Comparison of ENCODE assay signal across 9 mouse cellular contexts in the genomic region with DNA sequence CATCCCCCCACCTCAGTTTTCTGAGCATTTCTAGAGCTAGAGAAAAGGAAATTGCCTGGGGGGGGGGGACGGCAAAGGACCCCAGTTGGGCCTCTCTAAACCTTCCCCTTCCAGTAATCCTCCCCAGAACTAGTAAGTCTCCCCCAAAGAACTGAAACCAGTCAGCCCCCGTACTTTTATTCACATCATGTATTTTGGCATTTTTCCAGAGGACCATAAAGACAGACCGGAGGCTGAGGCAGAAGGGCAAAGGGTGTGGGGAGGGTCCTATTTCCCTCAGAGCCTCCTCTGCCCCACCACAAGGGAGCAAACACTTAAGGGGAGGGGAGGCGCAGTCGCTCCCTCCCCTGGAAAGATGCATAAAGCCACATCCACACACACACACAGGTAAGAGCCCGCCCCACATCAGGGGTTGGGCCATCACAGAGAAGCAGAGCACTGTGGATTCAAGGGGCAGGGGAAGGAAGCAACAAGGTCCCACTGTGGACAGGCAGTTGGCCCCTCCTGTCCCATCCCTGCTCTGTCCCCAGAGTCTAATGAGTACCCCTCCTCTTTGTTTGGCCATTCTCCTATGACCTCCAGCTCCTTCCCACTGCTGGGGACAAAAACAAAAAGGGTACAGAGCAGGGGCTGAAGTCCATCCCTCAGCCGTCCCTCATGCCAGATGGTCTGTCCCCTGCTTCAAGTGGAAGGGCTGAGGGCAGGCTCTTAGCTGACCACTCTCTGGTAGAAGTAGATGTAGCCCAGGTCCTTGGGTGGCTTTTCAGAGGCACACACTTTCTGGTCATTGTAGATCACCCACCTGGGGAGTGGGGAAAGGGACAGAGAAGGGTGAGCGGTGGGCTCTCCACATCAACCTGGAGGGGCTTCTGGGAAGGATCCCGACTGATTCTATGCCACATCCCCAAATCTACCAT. TPM values are rescaled to one million over a fixed set of nuclear protein-coding genes. Genes with fewer than 3 reads are reported as not detected.
DNase-seq lines count a peak whose midpoint lies in the region; ATAC-seq lines count a peak whose summit lies in the region.
"Had no signal": no experiment of that assay in that cellular context is flagged by ENCODE, and none has a peak within 500 bp of the region (broad histone marks: within the 10 kb centered on the region; RNA-seq: fewer than 3 reads in every experiment).

No protein-coding gene starts in this region.

- peak overlapping the region; percentile 31; the same call in 1 of the 2 replicates for H3K27ac ChIP-seq in kidney, embryonic 14.5 days (ENCODE audit: low read depth, low read length)
- 0 out of 2 replicates have a peak overlapping the region, but pooled peaks have one; percentile 5 for H3K27ac ChIP-seq in hindbrain, embryonic 16.5 days (ENCODE audit: low read depth, low read length)
- H3K27ac ChIP-seq in midbrain, embryonic 13.5 days = peak overlapping the region; percentile 30; the same call in 1 of the 2 replicates

- H3K27me3 ChIP-seq in kidney, embryonic 14.5 days (ENCODE audit: control insufficient read depth, insufficient read depth, low read length) = no peaks in the 10 kb centered on the region
- H3K27me3 ChIP-seq in hindbrain, embryonic 16.5 days (replicated peaks; ENCODE audit: control insufficient read depth, insufficient read depth, low read length) = no peaks in the 10 kb centered on the region
- H3K27me3 ChIP-seq in midbrain, embryonic 13.5 days = no peaks in the 10 kb centered on the region

- peaks cover 15% of the 10 kb centered on the region; the same call in 1 of the 2 replicates for H3K4me1 ChIP-seq in kidney, embryonic 14.5 days (ENCODE audit: control insufficient read depth, insufficient read depth, low read length)
- H3K4me1 ChIP-seq in hindbrain, embryonic 16.5 days (ENCODE audit: control insufficient read depth, insufficient read depth, low read depth, low read length) = peaks cover 19% of the 10 kb centered on the region
- H3K4me1 ChIP-seq in midbrain, embryonic 13.5 days (replicated peaks) = peaks cover 36% of the 10 kb centered on the region

- H3K9me3 ChIP-seq in kidney, embryonic 14.5 days (ENCODE audit: control insufficient read depth, low read length) = no peaks in the 10 kb centered on the region
- no peaks in the 10 kb centered on the region for H3K9me3 ChIP-seq in hindbrain, embryonic 16.5 days (ENCODE audit: control insufficient read depth, low read length)
- H3K9me3 ChIP-seq in midbrain, embryonic 13.5 days = no peaks in the 10 kb centered on the region

- 66% methylated on average over 9 of the region's 9 CpGs for WGBS in kidney, embryonic 14.5 days
- WGBS in hindbrain, embryonic 16.5 days = 70% methylated on average over 9 of the region's 9 CpGs
- WGBS in midbrain, embryonic 13.5 days = 64% methylated on average over 9 of the region's 9 CpGs

- ATAC-seq in kidney, embryonic 14.5 days (ENCODE audit: low FRiP score, low TSS enrichment) = peak; percentile 9; the same call in 1 of the 2 replicates
- ATAC-seq in hindbrain, embryonic 16.5 days = no peak
- ATAC-seq in midbrain, embryonic 13.5 days = no peak

- DNase-seq in adrenal gland, adult (ENCODE audit: inconsistent age in 2 of 2, low spot score in 1 of 2) = peak; percentile 14 to 35
- no peak for DNase-seq in adrenal gland, postnatal 4 days (ENCODE audit: low spot score in 2 of 2)
- no peak for DNase-seq in kidney, postnatal 14 days
- no peak for DNase-seq in layer of hippocampus, adult 18-20 months (ENCODE audit: low spot score in 2 of 2)
- no peak for DNase-seq in thymus, postnatal 10 days (ENCODE audit: low spot score in 2 of 2)

- H3K36me3 ChIP-seq in kidney, embryonic 14.5 days (ENCODE audit: control insufficient read depth, insufficient read depth, low read length) = peaks cover 64% of the 10 kb centered on the region
- H3K36me3 ChIP-seq in hindbrain, embryonic 16.5 days (ENCODE audit: control insufficient read depth, insufficient read depth, low read length) = peaks cover 39% of the 10 kb centered on the region
- H3K36me3 ChIP-seq in midbrain, embryonic 13.5 days = peaks cover 67% of the 10 kb centered on the region

- peak overlapping the region; percentile 57; the same call in 1 of the 2 replicates for H3K4me2 ChIP-seq in kidney, embryonic 14.5 days (replicated peaks; ENCODE audit: low read depth, low read length)
- H3K4me2 ChIP-seq in hindbrain, embryonic 16.5 days (ENCODE audit: low read length) = no peak overlapping the region
- no peak overlapping the region for H3K4me2 ChIP-seq in midbrain, embryonic 13.5 days (replicated peaks)

- no peak overlapping the region for H3K4me3 ChIP-seq in kidney, embryonic 14.5 days (ENCODE audit: low read length)
- no peak overlapping the region for H3K4me3 ChIP-seq in hindbrain, embryonic 16.5 days (ENCODE audit: low read length)
- H3K4me3 ChIP-seq in midbrain, embryonic 13.5 days (replicated peaks) = no peak overlapping the region

- no peak overlapping the region; the same call in 1 of the 2 replicates for H3K9ac ChIP-seq in kidney, embryonic 14.5 days (ENCODE audit: low read depth, low read length)
- no peak overlapping the region for H3K9ac ChIP-seq in hindbrain, embryonic 16.5 days (ENCODE audit: low read depth, low read length)
- H3K9ac ChIP-seq in midbrain, embryonic 13.5 days (replicated peaks) = no peak overlapping the region

RNA-seq across cellular contexts. Expression of gene Tpi1, which starts 1.0 kb away (rescaled TPM):
- 100 to 1,000 TPM; 422 to 439 TPM for total RNA-seq in adrenal gland, postnatal 4 days (2021)
- 643 and 681 TPM in 2 replicates for polyA plus RNA-seq in kidney, embryonic 14.5 days (2014; fragmentation: Nextera tagmentation; extraction: Ambion mirVana)
- 544 and 601 TPM in 2 replicates for polyA plus RNA-seq in hindbrain, embryonic 16.5 days (2015; fragmentation: Nextera tagmentation; extraction: Ambion mirVana)
- polyA plus RNA-seq in midbrain, embryonic 13.5 days (2015; fragmentation: Nextera tagmentation; extraction: Ambion mirVana) = 329 and 343 TPM in 2 replicates
- total RNA-seq in layer of hippocampus, adult 18-20 months (2021) = 100 to 1,000 TPM; 796 to 825 TPM

RNA-seq across cellular contexts. Expression of gene Spsb2, which starts 6.7 kb away (rescaled TPM):
- 10 to 100 TPM; 18.7 to 19.2 TPM for total RNA-seq in adrenal gland, postnatal 4 days (2021)
- polyA plus RNA-seq in kidney, embryonic 14.5 days (2014; fragmentation: Nextera tagmentation; extraction: Ambion mirVana) = 8.7 and 11.4 TPM in 2 replicates
- 9.2 and 10.3 TPM in 2 replicates for polyA plus RNA-seq in hindbrain, embryonic 16.5 days (2015; fragmentation: Nextera tagmentation; extraction: Ambion mirVana)
- 7.7 and 8.2 TPM in 2 replicates for polyA plus RNA-seq in midbrain, embryonic 13.5 days (2015; fragmentation: Nextera tagmentation; extraction: Ambion mirVana)
- 1 to 10 TPM; 4.5 to 5.1 TPM for total RNA-seq in layer of hippocampus, adult 18-20 months (2021)

RNA-seq across cellular contexts. Expression of gene Usp5, which starts 14.2 kb away (rescaled TPM):
- total RNA-seq in adrenal gland, postnatal 4 days (2021) = 100 to 1,000 TPM; 141 to 148 TPM
- polyA plus RNA-seq in kidney, embryonic 14.5 days (2014; fragmentation: Nextera tagmentation; extraction: Ambion mirVana) = 102 and 139 TPM in 2 replicates
- polyA plus RNA-seq in hindbrain, embryonic 16.5 days (2015; fragmentation: Nextera tagmentation; extraction: Ambion mirVana) = 220 and 232 TPM in 2 replicates
- polyA plus RNA-seq in midbrain, embryonic 13.5 days (2015; fragmentation: Nextera tagmentation; extraction: Ambion mirVana) = 202 and 204 TPM in 2 replicates
- 100 to 1,000 TPM; 182 to 185 TPM for total RNA-seq in layer of hippocampus, adult 18-20 months (2021)

RNA-seq across cellular contexts. Expression of gene Cdca3, which starts 14.2 kb away (rescaled TPM):
- 10 to 100 TPM; 50.6 to 58.6 TPM for total RNA-seq in adrenal gland, postnatal 4 days (2021)
- polyA plus RNA-seq in kidney, embryonic 14.5 days (2014; fragmentation: Nextera tagmentation; extraction: Ambion mirVana) = 201 and 232 TPM in 2 replicates
- polyA plus RNA-seq in hindbrain, embryonic 16.5 days (2015; fragmentation: Nextera tagmentation; extraction: Ambion mirVana) = 34.2 and 38.5 TPM in 2 replicates
- polyA plus RNA-seq in midbrain, embryonic 13.5 days (2015; fragmentation: Nextera tagmentation; extraction: Ambion mirVana) = 82.7 and 89.5 TPM in 2 replicates
- total RNA-seq in layer of hippocampus, adult 18-20 months (2021) = under 1 TPM; 0.52 to 0.53 TPM

RNA-seq across cellular contexts. Expression of gene Gnb3, which starts 25.0 kb away (rescaled TPM):
- total RNA-seq in adrenal gland, postnatal 4 days (2021) = 10 to 100 TPM; 13.9 to 16.3 TPM
- 0.84 and 1.3 TPM in 2 replicates for polyA plus RNA-seq in kidney, embryonic 14.5 days (2014; fragmentation: Nextera tagmentation; extraction: Ambion mirVana)
- polyA plus RNA-seq in hindbrain, embryonic 16.5 days (2015; fragmentation: Nextera tagmentation; extraction: Ambion mirVana) = 1.0 and 1.1 TPM in 2 replicates
- 5.1 and 7.5 TPM in 2 replicates for polyA plus RNA-seq in midbrain, embryonic 13.5 days (2015; fragmentation: Nextera tagmentation; extraction: Ambion mirVana)
- not detected for total RNA-seq in layer of hippocampus, adult 18-20 months (2021)
- polyA plus RNA-seq: erythroblast, embryonic 14.5 days had no signal

Comparison
In these comparisons a context has a peak if more than half of its experiments do, and no peak if none do; other contexts are left out.
1. DNase-seq: peak in adrenal gland, adult (2 of 2); none in adrenal gland, postnatal 4 days (0 of 2), kidney, postnatal 14 days (single experiment), layer of hippocampus, adult 18-20 months (0 of 2) and thymus, postnatal 10 days (0 of 2).
2. Peak in every context shown above with its lines, with median percentiles within 50 percentile points of each other: H3K27ac ChIP-seq.